Mouse (Mus musculus): Measurements from ENCODE around the gene Tnfaip2. TPM values are rescaled to one million over a fixed set of nuclear protein-coding genes. Genes with fewer than 3 reads are reported as not detected.
A peak's percentile ranks its signal among the peaks of the same experiment; 100 is the strongest.

The Tnfaip2 gene
- polyA plus RNA-seq, 1 experiment = 4.7 TPM

DNA sequence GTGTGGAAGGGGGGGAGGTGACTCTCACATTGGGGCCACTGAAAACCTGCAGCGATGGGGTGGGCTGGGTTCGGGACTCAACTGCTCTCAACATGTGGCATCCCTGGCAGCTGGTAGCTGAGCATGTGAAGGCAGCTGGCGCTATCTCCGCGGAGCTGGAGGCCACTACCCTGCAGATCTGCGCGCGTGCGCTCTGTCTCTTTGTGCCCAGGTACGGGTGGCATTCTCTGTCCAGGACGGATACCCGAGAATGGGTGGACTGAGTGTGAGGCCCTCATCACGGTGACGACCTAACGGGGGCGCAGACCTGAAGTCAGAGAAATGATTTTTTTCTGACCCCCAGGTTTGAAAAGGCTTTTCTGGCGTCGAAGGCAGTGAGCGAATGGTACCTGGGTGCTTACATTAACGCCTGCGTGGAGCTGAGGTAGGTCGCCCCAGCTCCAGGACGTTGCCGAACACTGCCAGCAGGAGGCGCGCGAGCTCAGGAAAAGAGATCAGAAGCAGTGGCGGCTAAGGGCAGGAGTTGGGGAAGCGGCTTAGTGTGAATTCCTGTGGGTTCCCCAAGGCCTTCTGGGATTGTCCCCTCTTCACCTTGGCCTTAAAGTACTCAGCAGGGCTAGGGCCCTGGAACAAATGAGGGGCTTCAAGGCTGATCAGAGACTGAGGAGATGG, 16.3 kb upstream of the Tnfaip2 start:
- Histone ChIP-seq H3K9me3 (replicated peaks; ENCODE audit: control insufficient read depth, insufficient read depth, low read length, poor library complexity, severe bottlenecking) (no peaks in the 10 kb centered on the region), H3K36me3 (ENCODE audit: control insufficient read depth, insufficient read depth, low read length, poor library complexity, severe bottlenecking) (no peaks in the 10 kb centered on the region), H3K27ac (ENCODE audit: insufficient read depth, low read length) (no peak overlapping the region), H3K4me1 (ENCODE audit: control insufficient read depth, insufficient read depth, low read length) (peaks cover 3% of the 10 kb centered on the region), H3K4me3 (ENCODE audit: low read depth, low read length) (no peak overlapping the region), H3K27me3 (ENCODE audit: control insufficient read depth, insufficient read depth, low read length, poor library complexity, severe bottlenecking) (no peaks in the 10 kb centered on the region), H3K9ac (ENCODE audit: low read depth, poor library complexity, severe bottlenecking) (no peak overlapping the region)
- TF ChIP-seq EP300 (IDR thresholded peaks at IDR 0.05; ENCODE audit: insufficient read depth, low read depth, low read length) = no peak
- peak; percentile 97 for TF ChIP-seq CTCF (IDR thresholded peaks at IDR 0.05; ENCODE audit: low read depth, low read length)

DNA sequence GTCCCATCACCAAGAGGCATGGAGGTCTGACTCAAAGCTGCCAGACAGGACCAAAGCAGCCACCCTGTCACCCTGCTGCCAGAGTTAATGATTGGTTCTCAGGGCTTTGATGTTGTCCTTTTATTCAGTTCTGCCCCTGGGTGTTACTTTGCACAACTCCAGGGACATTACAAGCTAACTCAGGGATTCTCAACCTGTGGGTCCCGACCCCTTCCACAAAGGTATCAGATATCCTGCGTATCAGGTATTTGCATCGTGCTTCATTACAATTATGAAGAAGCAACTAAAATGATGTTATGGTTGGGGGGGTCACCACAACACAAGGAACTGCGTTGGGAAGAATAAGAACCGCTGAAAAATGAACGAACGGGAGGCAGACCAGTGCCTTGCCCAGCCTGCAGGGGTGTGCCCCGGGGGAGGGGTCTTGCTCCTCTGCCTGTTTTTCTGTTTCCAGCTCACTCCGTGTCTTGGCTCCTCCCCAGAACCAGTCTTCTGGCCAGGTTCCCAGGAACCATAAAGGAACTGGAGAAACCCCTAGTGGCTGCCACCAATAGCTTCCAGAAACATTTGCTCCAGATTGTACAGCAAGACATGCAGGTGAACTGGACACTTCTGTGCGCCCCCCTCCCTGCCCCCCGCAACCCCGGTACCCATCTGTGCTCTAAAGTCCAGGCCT, 14.7 kb upstream of the Tnfaip2 start:
- Histone ChIP-seq H3K27ac (ENCODE audit: insufficient read depth, low read length) (no peak overlapping the region), H3K4me3 (ENCODE audit: low read depth, low read length) (no peak overlapping the region), H3K9me3 (replicated peaks; ENCODE audit: control insufficient read depth, insufficient read depth, low read length, poor library complexity, severe bottlenecking) (no peaks in the 10 kb centered on the region), H3K36me3 (ENCODE audit: control insufficient read depth, insufficient read depth, low read length, poor library complexity, severe bottlenecking) (no peaks in the 10 kb centered on the region), H3K9ac (ENCODE audit: low read depth, poor library complexity, severe bottlenecking) (no peak overlapping the region), H3K27me3 (ENCODE audit: control insufficient read depth, insufficient read depth, low read length, poor library complexity, severe bottlenecking) (no peaks in the 10 kb centered on the region), H3K4me1 (ENCODE audit: control insufficient read depth, insufficient read depth, low read length) (peaks cover 7% of the 10 kb centered on the region)
- TF ChIP-seq EP300 (IDR thresholded peaks at IDR 0.05; ENCODE audit: insufficient read depth, low read depth, low read length) (no peak), CTCF (IDR thresholded peaks at IDR 0.05; ENCODE audit: low read depth, low read length) (no peak), POLR2A (IDR thresholded peaks at IDR 0.05; ENCODE audit: insufficient read depth, low read length) (no peak)

- no peaks in the 10 kb centered on the region for H3K27me3 ChIP-seq (ENCODE audit: control insufficient read depth, insufficient read depth, low read length, poor library complexity, severe bottlenecking)
- no peaks in the 10 kb centered on the region for H3K36me3 ChIP-seq (ENCODE audit: control insufficient read depth, insufficient read depth, low read length, poor library complexity, severe bottlenecking)
- H3K9me3 ChIP-seq (replicated peaks; ENCODE audit: control insufficient read depth, insufficient read depth, low read length, poor library complexity, severe bottlenecking) = no peaks in the 10 kb centered on the region
- no peak for TF ChIP-seq EP300 (IDR thresholded peaks at IDR 0.05; ENCODE audit: insufficient read depth, low read depth, low read length)
- TF ChIP-seq CTCF (IDR thresholded peaks at IDR 0.05; ENCODE audit: low read depth, low read length) = no peak
- no peak for TF ChIP-seq POLR2A (IDR thresholded peaks at IDR 0.05; ENCODE audit: insufficient read depth, low read length)
- H3K27ac ChIP-seq (ENCODE audit: insufficient read depth, low read length) = no peak overlapping the region
- H3K9ac ChIP-seq (ENCODE audit: low read depth, poor library complexity, severe bottlenecking) = no peak overlapping the region
- peaks cover 11% of the 10 kb centered on the region for H3K4me1 ChIP-seq (ENCODE audit: control insufficient read depth, insufficient read depth, low read length)
- H3K4me3 ChIP-seq (ENCODE audit: low read depth, low read length) = no peak overlapping the region
Measured at GRCm38 (mm10) chr12:111428364-111428763, 13.9 kb upstream of the Tnfaip2 start.

DNA sequence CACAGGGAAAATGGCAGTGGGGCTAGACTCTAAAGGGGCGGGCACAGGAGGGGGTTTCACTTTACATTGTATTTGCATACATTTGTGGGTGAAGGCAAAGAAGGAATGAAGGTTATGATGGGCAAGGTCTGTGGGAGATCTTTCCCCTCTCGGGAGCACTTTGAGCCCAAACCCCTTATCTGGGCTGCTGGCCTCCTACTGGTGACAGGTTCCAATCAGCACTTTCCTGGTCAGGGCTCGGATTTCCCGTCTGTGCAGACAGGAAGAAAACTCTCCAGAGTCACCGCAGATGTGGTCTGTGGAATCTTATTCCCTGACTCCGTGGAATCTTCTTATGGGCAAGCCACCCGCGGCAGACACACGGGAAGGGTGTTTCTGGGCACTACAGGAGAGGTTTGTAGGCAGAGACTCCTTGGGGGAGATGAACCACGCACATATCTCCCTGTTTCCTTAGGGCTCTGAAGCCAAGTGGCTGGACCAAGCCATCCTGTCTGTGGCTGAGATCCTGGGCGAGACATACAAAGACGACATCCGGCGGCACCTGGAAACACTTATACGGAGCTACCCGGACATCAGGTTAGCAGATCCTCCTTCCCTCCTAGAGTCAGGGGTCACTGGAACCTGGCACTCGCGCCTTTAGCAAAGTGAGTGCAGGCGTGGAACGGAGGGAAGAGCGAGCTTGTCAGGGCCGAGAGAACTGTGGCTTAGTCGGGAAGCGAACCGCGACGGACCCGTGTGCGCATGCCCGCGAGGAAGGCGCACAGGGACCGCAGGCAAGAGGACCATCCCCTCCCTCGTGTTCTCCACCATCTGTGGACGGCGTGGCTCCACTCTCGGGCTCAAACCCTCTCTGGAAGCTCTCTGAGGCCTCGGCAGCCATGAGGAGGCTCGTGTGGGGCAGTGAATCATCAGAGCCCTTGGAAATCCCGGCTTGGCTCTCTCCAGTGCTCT, 13.0 kb upstream of the Tnfaip2 start:
- Histone ChIP-seq H3K9me3 (replicated peaks; ENCODE audit: control insufficient read depth, insufficient read depth, low read length, poor library complexity, severe bottlenecking) (no peaks in the 10 kb centered on the region), H3K4me3 (ENCODE audit: low read depth, low read length) (peak overlapping the region; percentile 25), H3K27ac (ENCODE audit: insufficient read depth, low read length) (no peak overlapping the region), H3K4me1 (ENCODE audit: control insufficient read depth, insufficient read depth, low read length) (peaks cover 11% of the 10 kb centered on the region), H3K9ac (ENCODE audit: low read depth, poor library complexity, severe bottlenecking) (peak overlapping the region; percentile 30), H3K27me3 (ENCODE audit: control insufficient read depth, insufficient read depth, low read length, poor library complexity, severe bottlenecking) (no peaks in the 10 kb centered on the region), H3K36me3 (ENCODE audit: control insufficient read depth, insufficient read depth, low read length, poor library complexity, severe bottlenecking) (no peaks in the 10 kb centered on the region)
- no peak for TF ChIP-seq POLR2A (IDR thresholded peaks at IDR 0.05; ENCODE audit: insufficient read depth, low read length)
- TF ChIP-seq CTCF (IDR thresholded peaks at IDR 0.05; ENCODE audit: low read depth, low read length) = no peak
- no peak for TF ChIP-seq EP300 (IDR thresholded peaks at IDR 0.05; ENCODE audit: insufficient read depth, low read depth, low read length)

DNA sequence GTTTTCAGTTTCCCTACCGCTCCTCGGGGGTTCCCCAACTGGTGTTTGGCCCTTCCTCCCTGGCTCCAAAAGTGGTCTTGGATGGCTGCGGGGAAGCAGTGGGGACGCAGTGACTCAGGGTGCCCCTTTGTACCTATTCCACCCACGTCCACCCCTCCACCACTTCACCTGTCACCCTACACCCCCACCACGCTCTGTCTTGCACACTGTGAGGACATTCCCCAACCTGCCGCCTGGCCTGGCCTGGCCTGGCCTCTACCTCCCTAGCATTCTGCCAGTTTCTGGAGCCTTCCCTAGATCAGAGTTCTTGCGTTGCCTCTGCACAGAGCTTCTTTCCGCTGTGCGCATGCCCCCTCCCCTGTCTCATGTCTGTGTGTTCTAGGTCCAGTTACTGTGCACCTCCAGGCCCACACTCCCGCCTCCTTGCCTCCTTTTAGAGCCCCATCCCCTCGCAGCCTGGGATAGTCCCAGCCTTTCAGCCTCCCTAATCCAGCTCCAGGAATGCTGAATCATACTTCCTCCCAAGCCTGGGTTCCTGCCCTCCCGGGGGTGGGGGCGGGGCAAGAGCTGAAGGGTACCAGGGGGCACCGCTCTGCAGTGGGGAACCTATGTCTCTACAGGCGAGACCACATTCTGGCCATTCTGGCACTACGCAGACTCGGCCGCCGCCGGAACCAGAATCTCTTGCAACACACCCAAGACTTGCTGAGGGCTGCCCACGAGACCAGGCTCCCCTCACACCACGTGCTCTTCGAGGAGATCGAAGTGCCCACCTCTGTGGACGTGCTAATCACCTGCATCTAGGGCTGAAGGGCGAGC, 12.0 kb upstream of the Tnfaip2 start:
- no peak overlapping the region for H3K27ac ChIP-seq (ENCODE audit: insufficient read depth, low read length)
- peaks cover 11% of the 10 kb centered on the region for H3K4me1 ChIP-seq (ENCODE audit: control insufficient read depth, insufficient read depth, low read length)
- H3K4me3 ChIP-seq (ENCODE audit: low read depth, low read length) = peak overlapping the region; percentile 25
- H3K36me3 ChIP-seq (ENCODE audit: control insufficient read depth, insufficient read depth, low read length, poor library complexity, severe bottlenecking) = no peaks in the 10 kb centered on the region
- H3K9me3 ChIP-seq (replicated peaks; ENCODE audit: control insufficient read depth, insufficient read depth, low read length, poor library complexity, severe bottlenecking) = no peaks in the 10 kb centered on the region
- 0 out of 2 replicates have a peak, but pooled peaks have one; percentile 2 for TF ChIP-seq EP300 (IDR thresholded peaks at IDR 0.05; ENCODE audit: insufficient read depth, low read depth, low read length)
- no peak for TF ChIP-seq CTCF (IDR thresholded peaks at IDR 0.05; ENCODE audit: low read depth, low read length)
- TF ChIP-seq POLR2A (IDR thresholded peaks at IDR 0.05; ENCODE audit: insufficient read depth, low read length) = no peak
- peak overlapping the region; percentile 30 for H3K9ac ChIP-seq (ENCODE audit: low read depth, poor library complexity, severe bottlenecking)
- H3K27me3 ChIP-seq (ENCODE audit: control insufficient read depth, insufficient read depth, low read length, poor library complexity, severe bottlenecking) = no peaks in the 10 kb centered on the region
